Mouse (Mus musculus) liver, postnatal 0 days (tissue): Measurements from ENCODE around the gene Aldh3b1. TPM values are rescaled to one million over a fixed set of nuclear protein-coding genes. Genes with fewer than 3 reads are reported as not detected.

Experiments used
- ATAC-seq: fragments of 200-750 bp; cut with Nextera tagmentation; 2 replicates; pipeline ENCODE4 v1.8.0; 2017; ENCODE audit warnings: mild to moderate bottlenecking, moderate library complexity
- DNase-seq: peaks from one replicate; pipeline ENCODE4 v3.0.0-alpha.2; 2016
- H3K27ac ChIP-seq: fragments of 300-500 bp; sonication (generic); 2 replicates; pipeline ENCODE4 v1.5.1; 2014; ENCODE audit warnings: antibody characterized with exemption, moderate library complexity, mild to moderate bottlenecking, low read depth
- H3K27me3 ChIP-seq: fragments of 300-500 bp; sonication (generic); 2 replicates; pipeline ENCODE4 v1.6.1; 2014; ENCODE audit warnings: low read length, control low read depth, mixed read lengths; ENCODE audit not compliant: insufficient read depth
- H3K36me3 ChIP-seq: fragments of 300-500 bp; sonication (generic); replicated peaks from 2 replicates; pipeline ENCODE4 v1.6.1; 2014; ENCODE audit warnings: mild to moderate bottlenecking, control low read depth, low read length, moderate library complexity, mixed read lengths; ENCODE audit not compliant: insufficient read depth
- H3K4me1 ChIP-seq: fragments of 300-500 bp; sonication (generic); 2 replicates; pipeline ENCODE4 v1.6.1; 2014; ENCODE audit warnings: antibody characterized with exemption, mild to moderate bottlenecking, control low read depth; ENCODE audit not compliant: insufficient read depth
- H3K4me2 ChIP-seq: fragments of 300-500 bp; sonication (generic); 2 replicates; pipeline ENCODE4 v1.6.1; 2014; ENCODE audit warnings: low read depth, mild to moderate bottlenecking, low read length, moderate library complexity, mixed read lengths
- H3K4me3 ChIP-seq: fragments of 300-500 bp; sonication (generic); 2 replicates; pipeline ENCODE4 v1.5.1; 2014; ENCODE audit warnings: low read depth, low read length
- H3K9ac ChIP-seq: fragments of 300-500 bp; sonication (generic); replicated peaks from 2 replicates; pipeline ENCODE4 v1.6.1; 2014; ENCODE audit warnings: mild to moderate bottlenecking, moderate library complexity
- H3K9me3 ChIP-seq: fragments of 300-500 bp; sonication (generic); 2 replicates; pipeline ENCODE4 v1.6.1; 2016; ENCODE audit warnings: mild to moderate bottlenecking, control low read depth, low read length, mixed read lengths
- CTCF ChIP-seq: sonication (generic); IDR thresholded peaks from 2 replicates; pipeline ENCODE4 v1.5.1; 2016; ENCODE audit warnings: antibody characterized with exemption, low read depth
- EP300 ChIP-seq: IDR thresholded peaks from 2 replicates; pipeline ENCODE4 v1.6.1; 2016; ENCODE audit warnings: antibody characterized with exemption, low read depth, mild to moderate bottlenecking
- WGBS: fragments of 180-500 bp; shearing (Covaris S2); extraction: QIAGEN DNeasy Blood & Tissue Kit; methylation state at CpG from one replicate; pipeline ENCODE4 v1.1.7; 2014; ENCODE audit not compliant: insufficient replicate concordance; 5-methylcytosine and 5-hydroxymethylcytosine counted together
- polyA plus RNA-seq: library from polyadenylated mRNA; unstranded; fragments of >200 nt; fragmentation: Nextera tagmentation; extraction: Ambion mirVana; gene quantifications from 2 replicates; pipeline ENCODE4 v1.2.1, GENCODE M21; 2015

Aldh3b1 gene
- polyA plus RNA-seq, 1 experiment from 2014 or later: 9.5 TPM

- H3K9ac ChIP-seq: no peak overlapping the region
- no peaks in the 10 kb centered on the region for H3K27me3 ChIP-seq
- no peak overlapping the region for H3K4me3 ChIP-seq
- DNase-seq: no peak
- TF ChIP-seq EP300 (no peak), CTCF (no peak)
- H3K4me1 ChIP-seq: peaks cover 22% of the 10 kb centered on the region
- no peak overlapping the region for H3K27ac ChIP-seq
- no peaks in the 10 kb centered on the region for H3K36me3 ChIP-seq
- no peak overlapping the region for H3K4me2 ChIP-seq
- no peak for ATAC-seq
- H3K9me3 ChIP-seq: no peaks in the 10 kb centered on the region
Observed at GRCm38 (mm10) chr19:3919928-3920327, 9.7 kb downstream of the Aldh3b1 start.

- H3K36me3 ChIP-seq: no peaks in the 10 kb centered on the region
- H3K9me3 ChIP-seq: no peaks in the 10 kb centered on the region
- no peak overlapping the region for H3K9ac ChIP-seq
- no peak overlapping the region for H3K4me3 ChIP-seq
- H3K4me2 ChIP-seq: no peak overlapping the region
- no peak overlapping the region for H3K27ac ChIP-seq
- 74% methylated on average over 11 of the region's 11 CpGs for WGBS
- H3K27me3 ChIP-seq: no peaks in the 10 kb centered on the region
- DNase-seq (no peak), ATAC-seq (no peak)
- peaks cover 22% of the 10 kb centered on the region for H3K4me1 ChIP-seq
- no peak for TF ChIP-seq EP300
- TF ChIP-seq CTCF: no peak
Observed at GRCm38 (mm10) chr19:3916727-3917126, 12.9 kb downstream of the Aldh3b1 start.

GRCm38 (mm10) chr19:3914535-3914934 lies 15.1 kb downstream of the Aldh3b1 start:
- Histone ChIP-seq H3K4me3 (no peak overlapping the region), H3K9ac (no peak overlapping the region), H3K9me3 (no peaks in the 10 kb centered on the region), H3K4me2 (no peak overlapping the region), H3K27me3 (no peaks in the 10 kb centered on the region), H3K4me1 (peaks cover 26% of the 10 kb centered on the region), H3K36me3 (peaks cover 8% of the 10 kb centered on the region; the same call in 1 of the 2 replicates), H3K27ac (peak overlapping the region; percentile 60; the same call in 1 of the 2 replicates)
- no peak for DNase-seq
- no peak for ATAC-seq
- whole genome bisulfite sequencing: 51% methylated on average over 5 of the region's 5 CpGs
- TF ChIP-seq EP300 (no peak), CTCF (no peak)

- Histone ChIP-seq H3K9ac (peak overlapping the region; percentile 47), H3K4me3 (peak overlapping the region; percentile 58), H3K27me3 (no peaks in the 10 kb centered on the region), H3K27ac (peak overlapping the region; percentile 60), H3K4me1 (peaks cover 26% of the 10 kb centered on the region), H3K4me2 (peak overlapping the region; percentile 76), H3K36me3 (peaks cover 15% of the 10 kb centered on the region), H3K9me3 (no peaks in the 10 kb centered on the region)
- DNase-seq: no peak
- 73% methylated on average over 8 of the region's 8 CpGs for WGBS
- TF ChIP-seq CTCF: no peak
- no peak for TF ChIP-seq EP300
- ATAC-seq: no peak
Observed at GRCm38 (mm10) chr19:3913692-3914091, 15.9 kb downstream of the Aldh3b1 start.

DNA sequence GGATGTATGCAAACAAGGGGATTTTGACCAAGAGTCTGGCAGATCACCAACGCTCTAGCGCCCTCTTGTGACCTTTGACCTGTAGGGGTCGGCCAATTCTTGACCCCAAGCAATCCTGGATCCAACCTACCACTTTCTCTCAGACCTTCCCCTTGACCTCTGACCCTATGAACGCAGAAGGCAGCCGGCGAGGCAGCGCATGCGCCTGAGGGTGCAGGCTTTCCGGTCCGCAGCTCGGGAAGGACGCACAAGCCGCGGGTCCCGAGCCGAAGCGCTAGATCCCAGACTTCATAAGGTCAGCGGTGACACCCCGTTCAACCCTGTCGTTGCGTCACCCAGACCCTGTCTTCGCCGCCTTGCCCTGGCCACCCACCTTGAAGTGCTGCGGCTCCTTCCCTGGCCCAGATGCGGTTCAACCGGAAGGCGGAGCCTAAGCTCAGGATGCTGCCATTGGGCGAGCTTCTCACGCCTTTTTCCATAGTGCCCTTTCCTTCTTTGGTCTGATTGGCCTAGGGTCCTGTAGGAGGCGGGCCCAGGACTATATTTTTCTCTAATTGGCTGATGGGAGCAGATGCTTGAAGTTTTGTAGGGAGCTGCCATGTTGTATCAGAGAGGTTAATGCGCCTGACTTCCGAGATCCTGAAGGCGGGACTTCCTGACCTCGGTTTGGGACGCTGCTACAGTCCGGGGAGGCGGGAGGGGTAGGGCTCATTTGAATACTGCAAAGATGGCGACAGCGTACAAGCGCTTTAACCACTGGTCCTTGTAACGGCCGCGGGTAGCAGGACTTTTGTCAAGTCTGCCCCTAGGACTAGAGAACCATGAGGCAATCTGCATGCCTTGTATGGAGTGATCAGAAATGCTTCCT lies 17.0 kb downstream of the Aldh3b1 start, which contains the start of gene Ndufs8:
Ndufs8 (minus strand) TSS at position 438 of the 868 bp plus-strand sequence.
- under 1% methylated on average over 43 of the region's 43 CpGs for WGBS
- TF ChIP-seq CTCF (peak; percentile 50), EP300 (no peak)

DNA sequence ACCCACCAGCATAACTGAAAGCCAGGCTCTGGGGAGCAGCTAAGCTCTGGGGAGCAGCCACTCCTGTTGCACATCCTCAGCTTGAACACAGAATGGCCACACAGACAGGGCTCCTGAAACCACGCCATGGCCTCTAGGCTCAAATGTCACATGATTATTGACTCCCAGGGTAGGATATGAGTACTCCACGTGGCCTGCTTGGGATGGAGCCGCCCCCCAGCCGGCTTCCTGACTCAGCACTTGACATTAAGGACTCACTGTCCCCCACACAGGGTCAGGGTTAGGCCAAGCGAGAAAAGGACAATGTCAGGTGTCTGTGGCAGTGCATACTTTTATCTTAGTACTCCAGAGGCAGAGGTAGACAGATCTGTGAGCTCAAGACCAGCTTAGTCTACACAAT lies 19.4 kb downstream of the Aldh3b1 start:
- H3K27ac ChIP-seq: no peak overlapping the region
- H3K4me1 ChIP-seq: peaks cover 46% of the 10 kb centered on the region
- DNase-seq: no peak
- no peaks in the 10 kb centered on the region for H3K9me3 ChIP-seq
- TF ChIP-seq CTCF (no peak), EP300 (no peak)
- no peak overlapping the region for H3K9ac ChIP-seq
- H3K27me3 ChIP-seq: no peaks in the 10 kb centered on the region
- ATAC-seq: no peak
- H3K36me3 ChIP-seq: peaks cover 18% of the 10 kb centered on the region
- 63% methylated on average over 5 of the region's 5 CpGs for WGBS
- no peak overlapping the region for H3K4me2 ChIP-seq
- H3K4me3 ChIP-seq: no peak overlapping the region

More for the DNA sequence above, 17.0 kb downstream of the Aldh3b1 start, which contains the start of gene Ndufs8:
- Histone ChIP-seq H3K27ac (peak within 1 kb of the TSS; percentile 70), H3K4me2 (peak within 1 kb of the TSS; percentile 76), H3K9ac (peak within 1 kb of the TSS; percentile 52), H3K4me3 (peak within 1 kb of the TSS; percentile 58), H3K9me3 (no peaks in the 10 kb centered on the region), H3K4me1 (peaks cover 34% of the 10 kb centered on the region), H3K27me3 (no peaks in the 10 kb centered on the region), H3K36me3 (peaks cover 18% of the 10 kb centered on the region)
- DNase-seq (peak; percentile 91), ATAC-seq (peak; percentile 96)
